Mouse (Mus musculus) MEL (cell line): ENCODE data around the gene Cdc42ep4. TPM values are rescaled to one million over a fixed set of nuclear protein-coding genes. Genes with fewer than 3 reads are reported as not detected.
A peak's percentile ranks its signal among the peaks of the same experiment; 100 is the strongest.

Experiments used
- DNase-seq: peaks from one replicate; pipeline ENCODE4 v3.0.0; 2011; ENCODE audit warnings: low read depth, low spot score
- H3K27ac ChIP-seq: 2 replicates; pipeline ENCODE4 v1.5.1; 2012; ENCODE audit warnings: low read depth, mild to moderate bottlenecking, control low read depth, low read length, moderate library complexity; ENCODE audit not compliant: control insufficient read depth
- H3K27me3 ChIP-seq, 2 experiments: fragments of 150-350 bp in 1 of 2; sonication (generic) in 1 of 2; 2 replicates each; pipeline ENCODE4 v1.6.1; 2012; ENCODE audit warnings: low read length in 2 of 2, mild to moderate bottlenecking in 2 of 2, improper control_type of control experiment in 1 of 2, moderate library complexity in 1 of 2; ENCODE audit not compliant: insufficient read depth in 2 of 2, control insufficient read depth in 1 of 2
- H3K36me3 ChIP-seq, 2 experiments: 2 replicates each; pipeline ENCODE4 v1.6.1; 2012 to 2014; ENCODE audit warnings: low read length in 2 of 2, improper control_type of control experiment in 1 of 2, inconsistent platforms in 1 of 2, mild to moderate bottlenecking in 1 of 2; ENCODE audit not compliant: insufficient read depth in 2 of 2, control insufficient read depth in 1 of 2
- H3K4me1 ChIP-seq, 2 experiments: fragments of 150-350 bp in 1 of 2; sonication (generic) in 1 of 2; 2 replicates each; pipeline ENCODE4 v1.6.1; 2012; ENCODE audit warnings: low read length in 2 of 2, improper control_type of control experiment in 1 of 2, mild to moderate bottlenecking in 1 of 2; ENCODE audit not compliant: insufficient read depth in 2 of 2, control insufficient read depth in 1 of 2
- H3K4me3 ChIP-seq, 2 experiments: fragments of 150-350 bp in 1 of 2; sonication (generic) in 1 of 2; 2 replicates each; pipeline ENCODE4 v1.5.1; 2012; ENCODE audit warnings: low read depth in 2 of 2, low read length in 2 of 2, mild to moderate bottlenecking in 2 of 2, moderate library complexity in 2 of 2, control low read depth in 1 of 2, improper control_type of control experiment in 1 of 2; ENCODE audit not compliant: control insufficient read depth in 1 of 2, insufficient read depth in 1 of 2
- H3K79me2 ChIP-seq: 2 replicates; pipeline ENCODE4 v1.6.1; 2012; ENCODE audit warnings: mild to moderate bottlenecking, low read length, moderate library complexity; ENCODE audit not compliant: control insufficient read depth, poor library complexity, insufficient read depth
- H3K9ac ChIP-seq: 2 replicates; pipeline ENCODE4 v1.6.1; 2012; ENCODE audit warnings: low read depth, mild to moderate bottlenecking, control low read depth, low read length, moderate library complexity; ENCODE audit not compliant: control insufficient read depth, poor library complexity, severe bottlenecking
- H3K9me3 ChIP-seq: fragments of 150-350 bp; sonication (generic); replicated peaks from 2 replicates; pipeline ENCODE4 v1.6.1; 2012; ENCODE audit warnings: mild to moderate bottlenecking, low read length, improper control_type of control experiment, moderate library complexity; ENCODE audit not compliant: insufficient read depth
- CHD1 ChIP-seq: IDR thresholded peaks from 2 replicates; pipeline ENCODE4 v1.6.1; 2012; ENCODE audit warnings: low read depth, mild to moderate bottlenecking, inconsistent platforms, low read length, improper control_type of control experiment
- CTCF ChIP-seq, 3 experiments: IDR thresholded peaks in 2 of 3; conservative IDR thresholded peaks in 1 of 3; 2 replicates each; pipeline ENCODE4 v1.5.1; 2011 to 2012; ENCODE audit warnings: low read length in 3 of 3, low read depth in 2 of 3, mild to moderate bottlenecking in 2 of 3, improper control_type of control experiment in 1 of 3, inconsistent platforms in 1 of 3, mixed read lengths in 1 of 3, moderate library complexity in 1 of 3; ENCODE audit not compliant: control insufficient read depth in 1 of 3, insufficient read depth in 1 of 3, poor library complexity in 1 of 3, severe bottlenecking in 1 of 3
- E2F4 ChIP-seq: IDR thresholded peaks from 2 replicates; pipeline ENCODE4 v1.6.1; 2011; ENCODE audit warnings: low read depth, low read length, improper control_type of control experiment, borderline replicate concordance
- ELF1 ChIP-seq: IDR thresholded peaks from 2 replicates; pipeline ENCODE4 v1.6.1; 2014; ENCODE audit warnings: low read depth, mild to moderate bottlenecking, inconsistent platforms, low read length, improper control_type of control experiment, moderate library complexity
- EP300 ChIP-seq, 2 experiments: IDR thresholded peaks; 2 replicates each; pipeline ENCODE4 v1.6.1; 2011; ENCODE audit warnings: improper control_type of control experiment in 2 of 2, low read length in 2 of 2, low read depth in 1 of 2, mild to moderate bottlenecking in 1 of 2
- ETS1 ChIP-seq: IDR thresholded peaks from 2 replicates; pipeline ENCODE4 v1.6.1; 2012; ENCODE audit warnings: low read depth, mild to moderate bottlenecking, inconsistent platforms, low read length, improper control_type of control experiment, moderate library complexity
- GABPA ChIP-seq: IDR thresholded peaks from 2 replicates; pipeline ENCODE4 v1.6.1; 2012; ENCODE audit warnings: low read depth, mild to moderate bottlenecking, inconsistent platforms, low read length, improper control_type of control experiment, moderate library complexity
- HCFC1 ChIP-seq: IDR thresholded peaks from 2 replicates; pipeline ENCODE4 v1.6.1; 2012; ENCODE audit warnings: low read depth, mild to moderate bottlenecking, inconsistent platforms, low read length, improper control_type of control experiment, moderate library complexity
- JUND ChIP-seq: IDR thresholded peaks from 2 replicates; pipeline ENCODE4 v1.6.1; 2011; ENCODE audit warnings: low read depth, mild to moderate bottlenecking, improper control_type of control experiment, low read length
- MAZ ChIP-seq: IDR thresholded peaks from 2 replicates; pipeline ENCODE4 v1.6.1; 2012; ENCODE audit warnings: low read depth, mild to moderate bottlenecking, inconsistent platforms, low read length, improper control_type of control experiment
- MEF2A ChIP-seq: IDR thresholded peaks from 2 replicates; pipeline ENCODE4 v1.6.1; 2014; ENCODE audit warnings: low read depth, mild to moderate bottlenecking, inconsistent platforms, low read length, improper control_type of control experiment; ENCODE audit not compliant: poor library complexity, insufficient replicate concordance, severe bottlenecking; ENCODE audit errors: extremely low read depth
- MYC ChIP-seq: IDR thresholded peaks from 2 replicates; pipeline ENCODE4 v1.6.1; 2011; ENCODE audit warnings: low read depth, mild to moderate bottlenecking, low read length, improper control_type of control experiment, moderate library complexity
- NELFE ChIP-seq: IDR thresholded peaks from 2 replicates; pipeline ENCODE4 v1.6.1; 2011; ENCODE audit warnings: low read depth, low read length, improper control_type of control experiment
- POLR2AphosphoS2 ChIP-seq: IDR thresholded peaks from 2 replicates; pipeline ENCODE4 v1.6.1; 2011; ENCODE audit warnings: low read length, improper control_type of control experiment
- RAD21 ChIP-seq: IDR thresholded peaks from 2 replicates; pipeline ENCODE4 v1.6.1; 2011; ENCODE audit warnings: mild to moderate bottlenecking, low read depth, low read length, improper control_type of control experiment
- RCOR1 ChIP-seq: IDR thresholded peaks from 2 replicates; pipeline ENCODE4 v1.6.1; 2012; ENCODE audit warnings: low read depth, mild to moderate bottlenecking, inconsistent platforms, low read length, improper control_type of control experiment
- SIN3A ChIP-seq: IDR thresholded peaks from 2 replicates; pipeline ENCODE4 v1.6.1; 2012; ENCODE audit warnings: low read length, improper control_type of control experiment, inconsistent platforms
- SMC3 ChIP-seq: IDR thresholded peaks from 2 replicates; pipeline ENCODE4 v1.6.1; 2011; ENCODE audit warnings: low read depth, low read length, improper control_type of control experiment
- TAL1 ChIP-seq: IDR thresholded peaks from 2 replicates; pipeline ENCODE4 v1.6.1; 2012; ENCODE audit warnings: mild to moderate bottlenecking, inconsistent platforms, low read length, moderate library complexity, mixed read lengths
- TCF12 ChIP-seq: IDR thresholded peaks from 2 replicates; pipeline ENCODE4 v1.6.1; 2014; ENCODE audit warnings: low read depth, mild to moderate bottlenecking, inconsistent platforms, low read length, improper control_type of control experiment, moderate library complexity
- USF1 ChIP-seq: IDR thresholded peaks from 2 replicates; pipeline ENCODE4 v1.6.1; 2014; ENCODE audit warnings: low read depth, mild to moderate bottlenecking, inconsistent platforms, low read length, improper control_type of control experiment, moderate library complexity
- USF2 ChIP-seq, 2 experiments: IDR thresholded peaks; 2 replicates each; pipeline ENCODE4 v1.6.1; 2011 to 2012; ENCODE audit warnings: improper control_type of control experiment in 2 of 2, low read length in 2 of 2, borderline replicate concordance in 1 of 2, inconsistent platforms in 1 of 2, low read depth in 1 of 2, mild to moderate bottlenecking in 1 of 2; ENCODE audit not compliant: insufficient read depth in 1 of 2
- ZMIZ1 ChIP-seq: IDR thresholded peaks from 2 replicates; pipeline ENCODE4 v1.6.1; 2012; ENCODE audit warnings: low read depth, mild to moderate bottlenecking, inconsistent platforms, low read length, improper control_type of control experiment, moderate library complexity
- ZNF384 ChIP-seq: IDR thresholded peaks from 2 replicates; pipeline ENCODE4 v1.6.1; 2012; ENCODE audit warnings: low read depth, mild to moderate bottlenecking, inconsistent platforms, low read length, improper control_type of control experiment
- polyA plus RNA-seq, 2 experiments: library from polyadenylated mRNA; stranded (reverse) in 1 of 2; unstranded in 1 of 2; fragments of >175 nt in 1 of 2; fragments of >200 nt in 1 of 2; gene quantifications; 2 replicates each; pipeline versions ENCODE4 v1.2.1 to v1.2.4; 2012; ENCODE audit warnings: low replicate concordance in 2 of 2, low read depth in 1 of 2; ENCODE audit not compliant: insufficient read length in 2 of 2, insufficient read depth in 1 of 2, missing spikeins in 1 of 2
- total RNA-seq: library from RNA; depleted of rRNA; stranded (reverse); fragments of 300-350 nt; gene quantifications from 2 replicates; pipeline ENCODE4 v1.2.3, GENCODE M21; 2012

The Cdc42ep4 gene
- total and polyA plus RNA-seq, 3 experiments: 27.7 to 39.0 TPM; not detected in 1

GRCm38 (mm10) chr11:113799041-113799447 is 47.4 kb upstream of the Cdc42ep4 start (continued):
- TF ChIP-seq MEF2A (peak; percentile 40; the same call in 1 of the 2 replicates), EP300 (IDR thresholded peaks at IDR 0.05; ENCODE audit: low read depth in 1 of 2, low read length in 2 of 2) (peak; percentile 98), NELFE (no peak), ELF1 (peak; percentile 49; the same call in 1 of the 2 replicates), MAZ (peak; percentile 99), CTCF (IDR thresholded peaks at IDR 0.05 in 2 of 3, conservative IDR thresholded peaks at IDR 0.05 in 1 of 3; ENCODE audit: control insufficient read depth in 1 of 3, insufficient read depth in 1 of 3, low read depth in 2 of 3, low read length in 3 of 3, poor library complexity in 1 of 3, severe bottlenecking in 1 of 3) (no peak)

DNA sequence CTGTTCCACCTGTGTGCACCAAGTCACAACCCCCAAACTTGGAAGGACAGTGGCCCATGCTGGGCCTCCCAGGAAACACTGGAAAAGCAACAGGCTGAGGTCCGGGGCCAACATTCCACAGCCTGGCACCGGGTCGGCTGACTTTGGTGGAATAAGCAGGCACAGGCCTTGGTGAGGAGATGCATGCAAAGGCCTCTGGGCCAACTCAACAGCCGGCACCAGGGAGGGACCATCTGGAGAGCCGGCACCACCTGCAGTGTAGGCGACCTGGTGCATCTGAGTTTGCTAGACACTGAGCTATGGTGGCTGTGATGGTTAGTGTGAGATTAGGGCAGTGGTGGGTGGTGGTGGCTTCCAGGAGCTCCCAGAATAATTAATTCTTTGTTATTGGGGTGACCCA is 46.3 kb upstream of the Cdc42ep4 start:
- Histone ChIP-seq H3K36me3 (peaks cover 0 to 37% of the 10 kb centered on the region in 2 experiments; a peak in 2 of 4 replicates), H3K4me1 (peaks cover 30 to 62% of the 10 kb centered on the region in 2 experiments), H3K79me2 (no peaks in the 10 kb centered on the region), H3K27ac (peak overlapping the region; percentile 70), H3K9ac (peak overlapping the region; percentile 38), H3K27me3 (no peaks in the 10 kb centered on the region), H3K4me3 (no peak overlapping the region), H3K9me3 (no peaks in the 10 kb centered on the region)
- peak; percentile 59 for DNase-seq
- TF ChIP-seq EP300 (IDR thresholded peaks at IDR 0.05; ENCODE audit: low read depth in 1 of 2, low read length in 2 of 2) (0 out of 4 replicates have a peak, but pooled peaks of 1 of the 2 experiments have one; percentile 19), TCF12 (peak; percentile 64), MEF2A (0 out of 2 replicates have a peak, but pooled peaks have one; percentile 8), RAD21 (no peak), TAL1 (no peak), E2F4 (no peak), CTCF (IDR thresholded peaks at IDR 0.05 in 2 of 3, conservative IDR thresholded peaks at IDR 0.05 in 1 of 3; ENCODE audit: control insufficient read depth in 1 of 3, insufficient read depth in 1 of 3, low read depth in 2 of 3, low read length in 3 of 3, poor library complexity in 1 of 3, severe bottlenecking in 1 of 3) (no peak)

GRCm38 (mm10) chr11:113797014-113797983 is 45.6 kb upstream of the Cdc42ep4 start:
- peaks cover 30 to 57% of the 10 kb centered on the region in 2 experiments for H3K4me1 ChIP-seq
- no peaks in the 10 kb centered on the region for H3K9me3 ChIP-seq
- peak; percentile 69 for DNase-seq
- peaks cover 0 to 37% of the 10 kb centered on the region in 2 experiments; a peak in 2 of 4 replicates for H3K36me3 ChIP-seq
- peak overlapping the region; percentile 21 to 46; a peak in 2 of 4 replicates for H3K4me3 ChIP-seq
- H3K79me2 ChIP-seq: no peaks in the 10 kb centered on the region
- peak overlapping the region; percentile 70 for H3K27ac ChIP-seq
- H3K27me3 ChIP-seq: no peaks in the 10 kb centered on the region
- H3K9ac ChIP-seq: peak overlapping the region; percentile 38
- TF ChIP-seq ZMIZ1 (0 out of 2 replicates have a peak, but pooled peaks have one; percentile 19), SIN3A (peak; percentile 85), USF2 (IDR thresholded peaks at IDR 0.05; ENCODE audit: borderline replicate concordance in 1 of 2, insufficient read depth in 1 of 2, low read depth in 1 of 2, low read length in 2 of 2) (no peak), GABPA (no peak; the same call in 1 of the 2 replicates), JUND (no peak), ETS1 (peak; percentile 96), USF1 (peak; percentile 32; the same call in 1 of the 2 replicates), CHD1 (no peak), EP300 (IDR thresholded peaks at IDR 0.05; ENCODE audit: low read depth in 1 of 2, low read length in 2 of 2) (peak; percentile 53 to 76), POLR2AphosphoS2 (no peak), HCFC1 (no peak), RAD21 (no peak), MYC (no peak), ZNF384 (no peak), SMC3 (no peak), RCOR1 (peak; percentile 55)
